Mouse (Mus musculus) spleen, adult 18-20 months (tissue): ENCODE measurements around the gene 1700025G04Rik.

Experiments
- DNase-seq, 2 experiments: peaks; one replicate each; pipeline ENCODE4 v3.0.0; 2022; ENCODE audit warnings: mixed read lengths in 2 of 2

The 1700025G04Rik gene

DNA sequence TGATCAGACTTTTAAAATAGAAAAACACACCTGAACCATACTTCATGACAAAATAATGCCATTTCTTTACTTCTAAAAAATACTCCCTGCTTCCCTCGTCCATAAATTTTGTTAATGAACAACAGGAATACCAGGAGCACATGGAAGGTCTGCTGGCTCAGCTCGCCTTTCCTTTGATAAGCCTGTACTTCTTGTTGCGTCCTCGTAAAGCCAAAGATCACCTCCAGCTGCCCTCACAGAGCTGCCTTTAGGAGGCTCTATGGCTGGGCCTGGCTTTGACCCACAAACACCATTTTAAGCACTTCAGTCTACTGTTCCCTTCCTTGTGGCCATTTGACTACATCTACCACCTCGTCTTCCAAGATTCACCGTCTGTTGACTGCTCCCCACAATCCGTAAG, 101.2 kb downstream of the 1700025G04Rik start:
- no peak for DNase-seq

DNA sequence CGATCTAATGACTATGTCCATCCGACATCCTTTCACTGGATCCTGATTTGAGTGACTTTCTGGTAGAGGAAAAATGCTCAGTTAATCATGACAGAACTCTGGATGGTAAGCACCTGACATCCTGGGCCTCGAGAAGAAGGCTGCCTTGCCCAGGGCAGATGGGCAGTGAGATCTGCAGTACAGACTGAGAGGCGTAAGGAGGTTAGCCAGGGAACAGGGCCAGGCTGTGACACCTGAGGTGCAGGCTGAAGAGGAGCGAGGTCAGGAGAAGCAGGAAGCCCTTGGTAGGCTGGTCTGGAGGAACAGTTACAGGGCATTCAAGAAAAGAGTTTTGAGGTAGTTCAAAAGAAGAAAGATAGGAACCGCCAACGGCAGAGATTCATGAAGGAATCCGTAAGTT, 101.9 kb downstream of the 1700025G04Rik start:
- DNase-seq: no peak

DNA sequence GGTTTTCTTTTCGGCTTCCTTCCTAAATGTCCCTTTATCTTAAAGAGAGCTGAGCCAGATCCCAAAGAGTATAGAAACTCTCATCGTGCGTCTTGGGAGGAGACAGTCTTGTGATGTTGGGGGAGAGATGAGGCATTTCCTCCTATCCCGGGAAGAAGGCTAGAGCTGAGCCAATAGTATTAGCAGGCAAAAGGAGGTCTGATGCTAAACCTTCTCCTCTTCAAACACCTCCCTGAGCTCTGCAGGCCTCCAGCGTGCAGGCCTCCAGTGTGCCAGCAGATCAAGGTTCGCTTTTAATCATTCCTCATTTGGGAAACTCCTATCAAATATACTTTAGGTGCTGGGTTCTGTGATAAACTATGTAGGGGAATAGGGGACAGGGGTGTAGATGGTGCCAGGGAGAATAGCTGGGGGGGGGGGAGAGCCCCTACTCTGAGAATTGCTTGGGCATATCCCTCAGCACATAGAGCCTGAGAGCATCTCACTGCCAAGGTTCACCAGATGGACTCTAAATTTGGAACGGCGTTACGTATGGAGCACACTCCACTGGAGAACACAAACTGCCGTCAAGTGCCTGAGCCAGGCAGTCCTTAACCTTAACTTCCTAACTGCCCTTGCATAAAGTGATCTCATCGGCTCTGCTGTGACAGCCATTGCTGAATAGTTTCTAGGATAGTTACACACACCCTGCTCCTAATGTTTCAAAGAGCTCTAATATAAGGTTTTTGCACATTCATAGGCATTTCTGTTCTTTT, 103.7 kb downstream of the 1700025G04Rik start:
- DNase-seq: no peak

DNA sequence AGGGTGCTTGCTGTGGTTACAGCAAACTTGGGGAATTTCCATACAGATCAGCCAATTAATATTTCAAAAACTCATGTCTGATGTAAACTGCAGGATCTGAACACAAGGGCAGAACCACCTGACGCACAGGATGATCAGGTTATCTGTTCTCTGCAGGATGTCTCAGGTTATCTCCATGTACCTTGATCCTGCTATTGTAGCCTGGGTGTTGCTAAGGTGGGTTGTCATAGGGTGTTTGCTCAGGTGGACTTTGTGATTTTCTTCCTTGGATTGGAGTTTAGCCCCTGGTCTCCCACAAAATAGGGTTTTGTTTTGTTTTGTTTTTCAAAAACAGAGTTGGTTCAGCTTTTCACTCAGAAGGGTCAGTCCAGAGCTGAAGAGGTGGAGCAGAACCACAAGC, 104.9 kb downstream of the 1700025G04Rik start:
- DNase-seq: no peak

DNA sequence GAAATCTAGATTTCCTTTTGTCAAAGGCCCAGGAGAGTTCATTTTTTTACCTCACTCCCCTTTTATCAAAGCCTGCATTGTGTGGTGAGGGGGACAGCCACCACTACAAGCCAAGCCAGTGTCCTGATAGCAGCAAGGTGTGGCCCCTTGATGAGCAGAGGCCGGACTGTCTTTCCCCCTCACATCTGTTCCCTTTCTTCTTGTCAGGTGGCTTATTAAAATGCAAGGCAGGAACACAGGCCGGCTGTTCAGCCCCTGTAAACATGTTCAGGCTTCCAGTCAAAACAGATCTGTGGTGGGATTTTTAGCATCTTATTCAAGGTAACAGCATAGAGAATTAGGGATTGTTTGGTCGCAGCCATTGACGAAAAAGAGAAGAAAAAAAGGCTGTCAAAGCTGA, 105.9 kb downstream of the 1700025G04Rik start:
- DNase-seq: no peak

DNA sequence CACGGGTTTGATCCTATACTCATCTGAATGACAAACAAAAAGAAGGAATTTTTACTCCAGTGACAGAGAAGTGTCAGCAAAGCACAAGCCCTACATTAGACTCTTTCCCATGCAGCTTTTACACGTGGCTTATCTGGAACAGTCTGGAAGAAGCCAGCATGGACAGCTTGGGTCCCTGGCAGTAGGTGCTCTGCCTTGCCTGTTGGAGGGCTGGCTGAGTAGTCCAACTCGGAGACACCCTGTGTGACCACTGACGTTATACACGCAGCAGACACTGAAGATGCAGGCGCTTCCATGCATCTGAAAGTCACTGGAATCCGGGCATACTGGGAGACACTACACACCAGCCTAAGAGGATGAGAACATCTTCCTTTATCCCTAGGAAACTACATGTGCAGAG, 109.4 kb downstream of the 1700025G04Rik start:
- no peak for DNase-seq

DNA sequence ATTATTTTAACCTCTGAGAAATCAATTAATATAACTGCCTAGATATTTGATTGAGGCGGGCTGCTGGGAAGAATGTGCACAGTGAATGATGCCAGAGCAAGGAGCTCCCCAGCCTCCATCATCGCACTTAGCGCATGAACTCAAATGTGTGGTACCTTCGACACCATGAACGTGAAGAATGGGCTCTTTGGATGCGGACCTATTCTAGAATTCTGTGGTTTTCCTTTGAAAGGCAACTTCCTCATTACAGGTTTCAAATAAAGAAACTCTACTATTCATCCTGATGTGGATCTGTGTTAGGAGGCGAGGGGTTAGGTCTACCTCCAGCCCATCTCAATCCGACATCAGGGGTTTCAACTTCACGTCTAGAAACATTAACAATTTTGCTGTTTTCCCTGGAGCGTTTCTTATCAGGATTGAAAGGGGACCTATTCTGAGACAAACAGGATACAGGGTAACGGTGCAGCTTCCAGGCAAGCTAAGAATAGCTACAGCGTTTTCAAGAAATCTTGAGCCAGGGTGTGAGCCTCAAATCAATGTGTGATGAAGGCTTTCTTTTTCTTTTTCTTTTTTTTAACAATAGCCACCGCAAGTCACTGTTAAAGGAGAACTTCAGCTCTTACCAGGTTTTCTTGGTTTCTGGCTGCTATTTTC, 110.0 kb downstream of the 1700025G04Rik start:
- DNase-seq: no peak

DNA sequence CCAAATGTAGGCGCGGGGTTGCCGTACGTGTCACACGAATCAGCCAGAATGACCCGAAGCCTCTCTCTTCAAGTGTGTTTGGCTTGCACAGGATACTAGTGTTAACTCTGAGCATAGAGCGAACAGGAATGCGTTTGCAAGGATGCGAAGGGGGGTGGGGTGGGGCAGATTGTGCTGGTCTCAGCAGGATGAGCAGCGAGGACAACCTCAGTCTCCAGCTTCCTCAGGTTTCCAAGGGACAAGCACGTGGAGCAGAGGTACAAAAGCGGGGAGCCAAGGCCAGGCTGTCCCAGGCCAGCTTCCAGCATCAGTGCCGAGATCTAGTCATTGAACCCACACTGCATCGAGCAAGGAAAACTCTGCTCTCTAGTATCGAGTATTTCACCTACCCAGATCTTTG, 111.2 kb downstream of the 1700025G04Rik start:
- no peak for DNase-seq

DNA sequence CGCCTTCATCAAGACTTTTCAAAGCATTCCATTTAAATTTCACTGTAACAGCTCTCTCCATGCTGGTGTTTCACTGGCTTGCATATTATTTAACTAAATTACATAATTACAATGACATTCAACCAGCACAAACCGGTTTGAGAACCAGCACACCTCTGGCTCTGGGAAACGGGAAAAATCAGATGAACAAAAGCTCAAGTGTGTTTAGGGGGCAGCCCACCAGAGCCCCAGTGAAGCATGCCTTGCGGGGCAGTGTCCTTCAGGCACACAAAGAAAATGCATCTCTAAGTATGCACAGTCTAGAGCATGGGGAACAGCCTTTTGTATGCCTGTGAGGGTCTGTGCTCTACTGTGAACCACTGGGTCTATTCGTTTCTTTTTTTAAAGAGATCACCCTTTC, 112.3 kb downstream of the 1700025G04Rik start:
- no peak for DNase-seq

DNA sequence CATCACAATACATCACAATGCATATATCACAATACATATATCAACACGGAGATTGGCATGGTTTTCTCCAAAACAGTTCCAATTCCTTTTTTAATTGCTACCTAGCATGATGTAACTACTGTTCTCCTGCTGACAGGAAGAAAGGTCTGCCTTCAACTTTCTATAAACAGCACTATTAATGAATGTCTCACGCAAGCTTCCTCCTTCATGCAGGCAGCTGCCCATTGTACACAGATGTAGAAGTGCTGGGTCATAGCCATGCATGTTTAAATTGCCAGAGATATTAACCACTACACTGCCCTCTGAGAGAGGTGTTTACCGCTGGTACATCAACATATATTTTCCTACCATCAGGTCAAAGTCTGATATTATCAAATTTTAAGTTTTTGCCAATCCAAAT, 113.1 kb downstream of the 1700025G04Rik start:
- no peak for DNase-seq

DNA sequence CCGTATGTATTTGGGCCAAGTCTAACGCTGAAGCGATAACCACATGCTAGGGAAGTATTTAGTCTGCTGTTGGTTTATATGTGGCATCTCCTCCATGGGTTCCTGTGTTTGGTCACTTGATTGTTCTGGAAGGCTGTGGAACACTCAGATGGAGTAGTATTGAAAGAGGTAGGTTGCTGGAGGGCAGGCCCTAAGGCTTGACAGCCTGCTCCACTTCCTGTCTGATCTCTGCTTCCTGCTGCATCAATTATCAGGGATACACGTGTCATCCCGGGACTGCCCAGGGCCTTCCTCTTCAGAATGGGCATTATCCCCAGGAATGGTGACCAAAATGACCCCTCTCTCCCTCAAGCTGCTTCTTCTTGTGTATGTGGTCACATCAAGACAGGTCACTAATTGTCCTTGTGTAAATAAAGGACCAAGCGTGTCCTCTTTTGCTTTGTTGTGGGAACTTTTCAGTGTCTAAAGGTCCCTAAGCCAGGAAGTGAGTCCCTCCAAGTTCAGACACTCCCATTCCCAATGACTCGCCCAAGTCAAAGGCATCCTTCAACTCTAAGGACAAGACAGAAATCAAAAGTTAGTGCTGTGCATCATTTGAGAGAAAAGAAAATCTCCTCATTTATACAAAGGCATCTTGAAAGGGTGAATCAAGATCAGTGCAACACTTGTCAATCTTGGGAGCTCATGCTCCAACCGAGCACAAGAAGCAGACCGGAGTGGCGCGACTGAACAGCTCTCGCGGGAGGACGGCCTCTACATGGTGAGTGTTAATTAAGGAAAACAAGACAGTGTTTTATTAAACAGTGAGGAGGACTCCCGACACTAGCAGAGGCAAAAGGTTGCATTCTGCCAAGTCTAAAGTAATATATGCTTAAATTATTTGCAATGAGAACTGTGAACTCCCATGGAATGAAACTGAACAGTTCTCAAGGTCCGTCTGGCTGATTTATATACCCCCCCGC, 114.2 kb downstream of the 1700025G04Rik start:
- no peak for DNase-seq

DNA sequence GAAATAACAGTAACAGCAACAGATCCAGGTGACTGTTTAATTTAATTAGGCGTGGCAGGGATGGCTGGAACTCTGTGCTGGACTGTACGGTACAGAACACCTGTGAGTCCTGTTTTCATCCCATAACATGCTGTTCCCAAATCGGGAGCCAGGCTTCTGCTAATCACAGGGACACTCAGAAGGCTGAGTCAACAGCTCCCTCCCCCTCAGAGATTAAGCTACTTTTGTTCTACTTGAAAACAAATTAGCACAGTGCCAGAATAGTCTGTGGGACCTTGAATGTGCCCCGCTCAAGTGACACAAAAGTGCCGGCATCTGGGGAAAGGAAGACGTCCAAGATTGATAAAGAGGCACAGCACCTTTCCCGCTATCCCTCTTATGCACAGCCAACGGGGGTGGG, 115.0 kb downstream of the 1700025G04Rik start:
- no peak for DNase-seq

DNA sequence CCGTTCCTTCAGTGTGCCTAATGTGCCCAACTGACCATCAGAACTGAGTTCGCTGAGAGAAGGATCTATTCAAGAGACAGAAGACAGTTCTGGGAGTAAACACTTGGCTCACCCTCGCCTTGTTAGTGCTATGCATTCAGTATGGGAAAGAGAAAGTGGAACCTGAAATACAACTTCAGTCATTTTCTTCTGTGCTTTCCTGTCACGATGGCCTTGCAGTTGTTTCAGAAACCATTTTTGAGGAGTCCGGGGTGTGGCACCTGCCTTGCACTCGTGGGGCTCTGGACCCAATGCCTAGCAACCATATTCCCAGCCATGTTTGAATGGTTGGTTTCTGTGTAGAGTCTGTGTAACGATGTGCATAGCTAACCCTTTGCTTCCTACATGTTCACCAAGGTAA, 115.5 kb downstream of the 1700025G04Rik start:
- no peak for DNase-seq

DNA sequence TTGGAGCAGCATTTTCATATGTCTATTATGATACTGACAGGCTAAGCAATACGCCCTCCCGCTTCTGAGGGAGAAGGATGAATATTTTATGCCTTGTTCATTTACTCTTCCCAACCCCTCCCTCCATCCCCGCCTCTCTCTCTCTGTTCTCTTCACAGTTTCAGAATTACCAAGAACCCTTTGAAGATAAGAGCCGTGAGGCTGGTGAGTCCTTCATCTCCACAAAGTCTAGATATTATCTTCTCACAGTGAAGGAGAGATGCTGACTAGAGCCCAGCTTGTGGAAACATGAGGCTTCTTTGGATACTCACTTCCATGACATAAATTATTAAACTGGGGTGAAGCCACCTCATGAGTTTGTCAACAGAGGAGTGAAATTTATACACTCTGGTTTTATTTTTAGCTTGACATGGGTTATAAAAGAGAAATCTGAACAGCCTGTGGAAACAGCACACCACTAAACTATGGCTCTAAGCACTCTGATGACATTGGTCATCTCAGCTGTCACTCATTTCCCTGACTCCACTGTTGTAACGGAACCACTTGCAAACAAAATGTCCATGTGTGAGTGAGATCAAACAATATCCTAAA, 116.7 kb downstream of the 1700025G04Rik start:
- DNase-seq: no peak

DNA sequence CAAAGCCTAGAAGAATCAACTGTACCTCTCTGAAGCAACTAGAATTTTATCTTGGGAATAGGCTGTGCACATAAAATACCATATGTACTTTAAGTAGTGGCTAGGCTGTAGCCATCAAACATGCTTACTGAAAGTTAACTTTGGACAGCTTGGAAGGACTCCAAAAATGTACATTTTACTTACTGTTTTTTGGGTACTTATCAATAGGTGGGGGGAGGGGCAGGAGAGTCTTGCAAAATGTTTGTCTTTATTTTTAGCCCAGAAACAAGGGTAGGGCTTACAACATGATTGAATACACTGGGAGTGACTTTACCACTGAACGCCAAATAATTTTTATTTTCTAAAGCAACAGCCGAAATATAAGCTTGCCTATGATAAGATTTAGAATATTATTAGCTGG, 118.3 kb downstream of the 1700025G04Rik start:
- DNase-seq: no peak

DNA sequence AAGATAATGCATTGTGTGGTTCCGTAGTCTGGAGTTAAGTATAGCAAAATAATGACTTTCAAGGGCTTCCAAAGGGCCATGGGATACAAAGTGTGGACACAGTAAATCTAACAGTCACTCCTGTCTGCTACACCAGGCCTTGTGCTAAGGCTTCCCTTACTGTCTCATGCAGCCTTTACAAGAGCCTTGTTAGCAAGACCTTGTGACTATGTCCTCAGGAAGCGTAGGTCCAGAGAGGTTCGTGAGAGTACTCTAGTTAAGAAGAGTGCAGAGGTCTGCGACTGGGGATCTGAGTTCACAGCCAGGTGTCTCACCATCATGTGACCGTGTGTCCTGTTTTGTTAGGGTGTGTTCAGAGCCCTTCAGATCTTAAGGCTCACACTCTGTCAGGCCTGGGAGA, 121.8 kb downstream of the 1700025G04Rik start:
- no peak for DNase-seq

DNA sequence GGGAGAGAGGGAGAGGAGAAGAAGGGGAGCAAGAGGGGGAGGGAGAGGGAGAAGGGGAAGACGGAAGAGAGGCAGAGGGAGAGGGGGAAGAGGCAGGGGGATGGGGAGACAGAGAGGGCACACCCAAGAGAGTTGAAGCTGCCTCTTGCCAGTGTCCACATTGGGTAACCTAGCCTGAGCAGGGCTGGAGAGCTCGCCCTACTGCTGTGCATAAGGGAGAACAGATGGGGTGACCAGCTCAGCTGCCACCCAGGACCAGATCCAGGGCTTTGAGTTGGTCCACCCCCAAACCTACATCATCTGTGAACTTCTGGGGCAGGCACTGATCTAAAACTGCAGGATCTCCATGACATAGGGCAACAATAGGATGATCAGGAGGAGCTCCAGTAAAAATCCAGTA, 125.1 kb downstream of the 1700025G04Rik start:
- DNase-seq: no peak

DNA sequence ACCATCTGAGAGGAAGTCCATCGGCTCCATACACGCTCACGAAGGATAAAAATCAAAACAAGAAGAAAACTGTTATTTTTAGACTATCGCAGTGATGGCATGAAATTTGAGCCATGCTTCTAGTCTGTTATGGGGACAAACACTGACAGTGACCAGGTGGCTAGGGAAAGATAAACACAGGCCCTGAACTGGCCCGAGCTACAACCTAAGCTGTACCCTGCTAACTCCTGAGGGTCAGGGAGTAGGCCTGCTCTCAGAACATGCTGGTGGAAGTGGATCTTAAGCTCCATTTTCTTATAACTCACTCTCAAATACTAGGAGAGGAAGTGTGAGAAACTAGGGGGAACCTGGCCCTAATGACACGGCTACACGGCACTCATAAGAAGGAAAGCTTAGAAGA, 126.7 kb downstream of the 1700025G04Rik start:
- no peak for DNase-seq

DNA sequence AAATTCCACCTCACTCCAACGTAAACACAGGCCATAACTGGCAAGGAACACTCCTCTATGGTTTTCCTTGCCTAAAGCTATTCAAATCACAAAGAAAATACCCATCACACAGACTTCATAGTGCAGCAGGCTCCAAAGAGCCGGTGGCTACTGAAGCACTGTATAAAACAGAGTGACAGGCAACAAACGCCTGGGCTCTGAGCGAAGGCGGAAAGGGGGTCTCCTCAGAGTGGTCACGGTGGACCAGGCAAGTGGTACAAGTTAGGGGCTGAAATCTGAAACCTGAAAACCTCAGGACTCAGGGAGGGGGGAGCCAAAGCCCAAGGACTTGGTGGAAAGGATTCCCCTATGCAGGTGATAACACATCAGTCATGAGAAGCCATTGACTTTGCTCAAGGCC, 127.8 kb downstream of the 1700025G04Rik start:
- DNase-seq: no peak

DNA sequence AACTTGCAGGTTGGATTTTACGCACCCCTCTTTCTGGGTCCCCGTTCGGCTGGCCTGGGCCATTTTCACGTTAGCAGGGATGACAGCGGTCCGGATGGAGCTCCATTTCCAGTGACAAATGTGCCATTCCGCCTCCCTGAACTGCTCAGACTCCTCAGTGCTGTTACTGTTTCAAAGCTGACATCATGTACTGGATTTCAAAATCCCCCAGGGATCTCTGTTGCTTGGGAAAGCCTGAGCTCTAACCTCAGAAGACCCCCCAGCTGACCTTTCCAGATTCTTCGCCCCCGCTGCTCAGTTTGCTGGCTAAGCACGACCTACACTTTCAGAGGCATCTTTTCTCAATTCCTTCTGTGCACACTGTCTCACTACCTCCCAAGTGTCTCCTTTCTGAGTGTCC, 128.7 kb downstream of the 1700025G04Rik start:
- no peak for DNase-seq

DNA sequence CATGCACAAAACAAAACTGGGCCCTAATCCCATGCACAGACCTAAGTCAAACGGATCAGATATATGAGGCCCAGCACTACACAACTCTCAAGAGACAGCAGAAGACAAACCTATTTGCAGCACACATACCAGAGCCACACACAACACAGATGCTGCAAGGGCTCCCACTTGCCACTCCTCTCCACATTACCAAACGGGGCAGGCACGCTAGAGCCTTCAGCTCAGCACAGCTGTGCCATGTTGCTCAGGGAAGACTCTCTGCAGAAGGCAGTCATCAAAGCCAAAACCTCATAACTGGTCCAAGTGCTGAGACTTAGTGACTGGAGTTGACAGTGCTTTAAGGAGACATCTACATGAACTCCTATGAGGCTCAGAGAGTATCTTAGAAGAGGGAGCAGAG, 130.9 kb downstream of the 1700025G04Rik start:
- DNase-seq: no peak

DNA sequence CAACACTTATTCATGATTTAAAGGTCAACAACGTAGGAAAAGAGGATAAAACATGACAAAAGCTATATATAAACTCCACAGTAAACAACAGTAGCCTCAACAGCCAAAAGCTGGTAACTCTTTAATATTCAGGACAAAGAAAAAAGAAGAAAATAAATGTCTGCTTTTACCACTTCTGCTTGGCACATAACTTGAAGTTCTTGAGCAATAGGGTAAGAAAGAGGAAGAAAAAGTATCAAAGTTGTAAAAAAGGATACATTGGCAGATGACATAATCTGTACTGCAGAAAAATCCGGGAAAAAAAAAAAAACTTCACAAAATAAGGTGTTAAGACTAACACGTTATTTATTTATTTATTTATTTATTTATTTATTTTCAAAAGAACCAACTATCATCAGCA, 131.5 kb downstream of the 1700025G04Rik start:
- no peak for DNase-seq

DNA sequence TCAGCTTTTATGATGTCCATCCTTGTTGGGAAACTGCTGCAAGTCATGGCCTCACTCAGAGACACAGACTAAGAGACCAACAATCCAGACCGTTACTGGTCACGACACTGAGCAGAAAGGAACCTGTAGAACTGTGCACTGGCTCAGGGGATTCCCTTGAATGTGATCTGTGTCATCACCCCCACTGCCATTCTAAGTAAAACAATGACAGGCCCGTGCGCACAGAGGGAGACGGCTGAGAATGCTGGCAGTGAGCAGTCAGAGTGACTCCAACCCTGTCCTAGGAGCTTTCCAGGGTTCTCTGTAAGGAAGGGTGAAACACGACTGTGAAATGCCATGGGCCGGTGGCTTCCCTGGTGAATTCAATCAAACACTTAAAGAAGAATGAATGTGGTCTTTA, 132.3 kb downstream of the 1700025G04Rik start:
- no peak for DNase-seq
